Mouse (Mus musculus) heart, adult 2 months (tissue): ENCODE measurements around the gene Akr1b3.

ENCODE experiments used
- CTCF ChIP-seq: fragments of 200-600 bp; IDR thresholded peaks from 2 replicates; pipeline ENCODE4 v1.8.1; 2022; ENCODE audit warnings: antibody characterized with exemption, mild to moderate bottlenecking, moderate library complexity
- EP300 ChIP-seq: fragments of 200-500 bp; IDR thresholded peaks from 2 replicates; pipeline ENCODE4 v1.6.1; 2011; ENCODE audit warnings: low read depth, low read length, control low read depth; ENCODE audit not compliant: insufficient read depth
- POLR2A ChIP-seq: fragments of 200-500 bp; IDR thresholded peaks from 2 replicates; pipeline ENCODE4 v1.6.1; 2011; ENCODE audit warnings: mild to moderate bottlenecking, low read depth, low read length, control low read depth; ENCODE audit not compliant: insufficient read depth

DNA sequence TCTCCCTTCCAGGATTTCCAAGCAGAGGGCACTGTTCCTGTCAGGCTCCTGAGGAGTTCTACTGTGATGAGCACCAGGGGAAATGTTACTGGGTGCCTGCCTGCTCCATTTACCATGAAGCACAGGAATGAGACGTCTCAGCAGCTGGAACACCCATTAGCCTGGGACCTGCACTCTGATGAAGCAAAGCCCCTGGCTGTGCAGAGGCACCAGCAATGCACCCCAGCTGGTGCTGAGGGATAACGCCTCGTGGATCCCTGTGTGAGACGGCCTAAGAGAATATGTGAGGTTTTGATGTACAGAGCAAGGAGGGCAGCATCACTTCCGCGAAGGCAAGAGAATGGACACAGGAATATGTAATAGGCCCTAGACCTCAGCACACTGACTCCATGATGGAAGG is 10.5 kb downstream of the Akr1b3 start:
- TF ChIP-seq EP300 (no peak), POLR2A (no peak), CTCF (no peak)
